Mouse (Mus musculus) right cerebral cortex, adult 2 months (tissue): ENCODE results near the gene Cd164l2.

Experiments used
- DNase-seq, 2 experiments: peaks; one replicate each; pipeline ENCODE4 v3.0.0; 2021 to 2022; ENCODE audit warnings: low spot score in 2 of 2

Cd164l2 gene

DNA sequence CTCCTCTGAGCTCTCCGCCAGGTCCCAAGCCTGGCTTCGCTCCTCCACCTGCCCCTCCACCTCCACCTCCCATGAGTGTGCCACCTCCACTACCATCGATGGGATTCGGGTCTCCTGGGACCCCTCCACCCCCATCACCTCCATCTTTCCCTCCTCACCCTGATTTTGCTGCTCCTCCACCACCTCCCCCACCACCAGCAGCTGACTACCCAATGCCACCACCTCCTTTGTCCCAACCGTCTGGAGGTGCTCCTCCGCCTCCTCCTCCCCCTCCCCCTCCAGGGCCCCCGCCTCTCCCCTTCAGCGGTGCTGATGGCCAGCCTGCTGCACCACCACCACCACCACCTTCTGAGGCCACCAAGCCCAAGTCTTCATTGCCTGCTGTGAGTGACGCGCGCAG, 17.4 kb upstream of the Cd164l2 start:
- DNase-seq: no peak

DNA sequence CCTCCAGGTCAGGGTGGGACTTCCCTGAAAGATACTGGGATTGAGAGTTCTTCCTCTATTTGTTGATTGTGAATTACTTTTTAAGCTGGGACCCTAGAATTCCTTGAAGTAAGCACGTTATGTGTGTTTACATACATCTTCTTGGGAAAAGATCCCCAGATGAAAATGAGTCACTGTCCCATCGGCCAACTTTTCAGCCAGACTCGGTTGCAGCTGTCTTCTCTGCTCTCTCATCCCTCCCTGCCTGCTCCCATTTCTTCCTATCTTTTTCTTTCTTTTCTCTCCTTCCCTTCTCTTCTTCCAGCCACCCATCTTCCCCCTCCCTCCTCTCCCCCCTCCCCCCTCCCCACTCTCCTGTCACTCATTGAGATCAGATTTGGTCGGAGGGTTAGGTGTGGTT, 16.9 kb upstream of the Cd164l2 start:
- DNase-seq: no peak

DNA sequence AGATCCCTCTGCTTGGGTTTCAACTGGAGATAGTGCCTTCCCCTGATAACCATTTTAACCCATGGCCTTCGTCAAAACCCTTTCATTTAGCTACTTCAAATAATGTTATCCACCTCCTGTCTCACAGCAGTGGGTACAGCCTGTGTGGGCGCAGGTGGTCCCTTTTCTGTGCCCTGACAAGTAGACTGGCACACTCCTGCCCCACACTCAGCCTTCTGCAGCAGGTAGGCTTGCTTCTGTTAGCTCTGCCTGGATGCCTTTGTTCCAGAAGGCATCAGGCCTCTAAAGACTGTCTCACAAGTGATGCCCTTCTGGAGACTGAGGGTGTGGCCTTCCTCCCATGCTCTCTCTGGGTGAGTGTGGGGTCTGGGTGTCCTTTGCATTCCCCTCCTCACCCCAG, 15.8 kb upstream of the Cd164l2 start:
- no peak for DNase-seq

DNA sequence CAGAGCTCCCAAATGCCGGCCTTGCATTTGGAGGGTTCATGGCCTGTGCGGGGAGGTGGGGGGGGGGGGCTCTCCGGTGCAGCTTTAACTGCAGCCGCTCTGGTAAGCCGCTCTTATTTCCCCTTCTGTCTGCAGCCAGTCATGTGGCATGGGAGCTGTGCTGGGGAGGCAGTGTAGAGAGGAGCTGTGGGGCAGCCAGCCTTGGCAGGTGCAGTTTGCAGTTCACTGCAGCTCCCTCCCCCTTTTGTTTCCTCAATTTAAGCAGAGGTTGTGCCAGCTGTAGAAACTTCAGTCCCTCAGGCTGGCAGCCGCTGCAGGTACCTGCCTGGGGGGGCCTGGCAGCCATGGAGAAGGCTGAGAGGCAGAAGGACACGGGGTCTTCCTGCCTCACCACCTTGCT, 15.1 kb upstream of the Cd164l2 start:
- DNase-seq: no peak

DNA sequence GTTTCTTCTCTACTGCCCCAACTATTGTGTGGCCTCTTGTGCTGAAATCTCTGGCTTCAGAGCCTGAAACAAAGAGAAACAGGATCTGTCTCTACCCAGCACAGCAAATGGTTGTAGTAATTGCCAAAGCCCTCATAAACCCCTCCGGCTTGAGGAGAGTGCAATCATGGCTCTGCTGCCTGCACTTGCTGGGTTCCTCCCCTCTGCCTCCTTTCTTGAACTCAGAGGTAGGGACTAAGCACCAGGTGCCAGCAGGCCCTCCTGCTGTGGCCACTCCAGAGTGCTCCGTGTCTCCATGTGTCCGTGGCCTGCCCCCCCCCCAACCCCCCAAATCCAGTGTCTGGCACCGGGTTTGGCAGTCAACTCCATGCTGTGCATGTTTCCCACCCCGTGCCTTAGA, 14.6 kb upstream of the Cd164l2 start:
- no peak for DNase-seq

DNA sequence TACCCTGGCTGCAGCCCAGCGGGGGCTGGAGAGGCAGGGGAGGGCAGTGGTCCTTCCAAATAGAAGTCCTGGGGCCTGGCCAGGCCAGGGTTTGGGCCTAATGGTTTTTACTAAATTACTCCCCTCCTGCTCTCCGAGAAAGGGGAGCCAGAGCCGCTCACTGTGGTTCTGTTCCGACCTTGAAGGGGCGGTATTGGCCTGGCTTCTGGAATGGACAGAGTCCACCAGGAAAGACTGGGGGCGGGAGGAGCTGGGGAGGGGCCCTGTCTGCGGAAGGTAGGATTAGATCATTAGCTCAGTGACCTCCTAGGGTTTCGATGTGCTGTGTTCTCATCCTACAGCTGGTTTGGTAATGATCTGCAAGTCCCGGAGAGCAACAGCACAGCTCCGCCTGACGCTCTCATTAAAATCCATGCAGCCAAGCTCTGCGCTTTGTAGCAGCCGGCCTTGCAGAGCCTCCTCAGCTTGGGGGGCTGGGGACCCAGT, 14.1 kb upstream of the Cd164l2 start:
- no peak for DNase-seq

DNA sequence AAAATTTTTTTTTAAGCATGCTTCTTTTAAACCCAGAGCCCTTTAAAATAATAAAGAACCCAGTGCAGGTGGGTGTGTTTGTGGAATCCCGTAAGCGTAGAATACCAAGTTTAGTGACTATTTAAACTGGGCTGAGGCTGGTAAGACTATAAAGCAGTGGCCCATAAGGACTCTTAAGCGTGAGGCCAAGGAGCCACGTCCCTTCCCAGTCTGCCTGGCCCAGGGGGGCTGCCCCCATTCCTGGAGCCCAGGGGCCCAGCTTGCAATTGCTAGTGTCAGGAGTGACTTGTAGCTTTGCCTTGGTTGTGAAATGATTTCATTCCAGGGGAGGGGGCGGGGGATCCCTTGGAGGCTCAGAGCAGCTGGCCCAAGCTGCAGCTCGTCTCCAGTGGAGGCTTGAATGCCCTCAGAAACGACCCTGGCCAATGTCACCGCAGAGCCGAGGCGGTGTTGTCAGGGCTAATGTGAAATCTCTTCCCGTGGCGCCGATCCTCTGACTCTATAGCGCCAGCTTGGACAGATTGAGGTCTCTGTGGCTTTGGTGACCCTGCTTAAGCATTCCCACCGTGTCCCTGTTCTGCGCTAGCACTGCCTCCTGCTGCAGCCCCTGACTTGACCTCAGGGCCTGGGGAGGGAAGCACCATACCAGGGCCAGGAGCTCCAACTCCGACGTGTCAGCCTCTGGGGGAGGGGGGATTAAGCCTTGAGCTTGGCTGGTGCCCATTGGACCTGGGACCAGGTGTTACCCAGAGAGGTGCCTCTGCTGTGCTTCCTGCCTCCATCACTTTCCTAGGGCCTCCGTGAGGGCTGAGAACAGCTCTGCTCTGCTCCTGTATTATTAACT, 13.4 kb upstream of the Cd164l2 start:
- no peak for DNase-seq

DNA sequence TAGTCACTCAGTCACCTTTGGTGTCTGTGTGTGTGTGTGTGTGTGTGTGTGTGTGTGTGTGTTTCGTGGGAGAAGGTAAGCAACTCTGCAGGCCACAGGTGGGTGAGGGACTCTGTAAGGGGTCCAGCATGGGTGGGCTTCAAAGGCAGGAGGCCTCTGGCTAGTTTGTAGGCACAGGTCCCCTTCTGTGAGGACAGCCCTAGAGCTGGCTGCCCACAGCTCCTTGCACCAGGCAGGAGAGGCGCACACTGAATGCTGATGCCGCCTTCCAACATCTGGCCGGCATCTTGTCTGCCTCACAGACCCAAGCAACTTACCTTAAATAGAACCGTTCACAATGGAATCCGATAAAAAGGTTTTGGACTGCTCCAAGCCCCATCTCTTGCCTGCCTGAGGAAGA, 12.2 kb upstream of the Cd164l2 start:
- DNase-seq: no peak

DNA sequence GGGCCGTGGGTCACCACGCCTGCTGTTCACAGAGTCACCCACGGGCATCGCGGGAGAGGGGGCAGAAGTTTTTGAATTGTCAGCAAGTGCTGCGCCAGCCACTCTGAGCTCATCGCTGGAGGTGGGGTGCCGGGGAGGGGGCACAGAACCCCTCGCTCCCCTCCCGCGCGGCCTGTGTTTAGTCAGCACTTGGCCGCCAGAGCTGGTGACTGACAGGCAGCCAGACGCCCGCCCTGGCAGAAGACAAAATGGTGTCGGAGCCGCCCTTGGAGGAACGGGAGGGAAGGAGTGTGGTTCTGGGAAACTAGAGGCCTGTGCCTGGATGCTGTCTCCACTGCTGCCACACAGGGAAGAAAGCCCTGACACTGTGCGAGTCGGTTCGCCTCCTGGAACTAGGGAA, 11.6 kb upstream of the Cd164l2 start:
- DNase-seq: peak; percentile 52 to 62

DNA sequence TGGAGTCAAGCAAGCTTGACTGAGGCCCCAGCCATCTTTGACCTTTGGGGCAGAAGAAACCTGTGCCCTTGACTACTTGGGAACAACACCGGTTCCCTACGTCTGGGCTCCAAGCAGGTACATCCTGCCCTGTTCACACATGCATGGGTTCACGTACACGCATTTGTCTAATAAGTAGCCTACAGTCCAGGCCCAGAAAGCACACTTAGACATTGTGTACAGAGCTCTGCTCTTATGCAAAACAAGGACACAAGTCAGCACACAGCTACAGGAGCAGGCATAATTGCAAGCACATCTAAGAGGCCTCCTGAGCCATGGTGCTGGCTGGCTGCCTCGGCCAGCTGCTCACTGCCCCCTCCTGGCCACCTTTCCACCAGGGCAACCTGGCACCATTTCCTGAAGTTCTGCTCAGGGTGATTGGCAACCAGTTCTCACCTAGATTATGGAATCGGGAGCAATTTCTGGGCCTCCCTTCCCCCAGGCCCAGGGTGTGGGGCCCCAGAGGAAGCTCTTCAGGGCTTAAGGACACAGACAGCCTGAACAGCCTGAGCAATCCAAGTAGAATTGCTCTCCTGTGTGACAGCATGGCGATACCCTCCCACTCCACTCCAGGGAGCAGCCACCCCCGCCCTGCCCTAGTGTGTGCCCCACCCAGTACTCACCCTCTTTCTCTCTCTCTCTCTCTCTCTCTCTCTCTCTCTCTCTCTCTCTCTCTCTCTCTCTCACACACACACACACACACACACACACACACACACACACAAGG, 10.7 kb upstream of the Cd164l2 start:
- DNase-seq: peak in 1 of 2 experiments; percentile 44

DNA sequence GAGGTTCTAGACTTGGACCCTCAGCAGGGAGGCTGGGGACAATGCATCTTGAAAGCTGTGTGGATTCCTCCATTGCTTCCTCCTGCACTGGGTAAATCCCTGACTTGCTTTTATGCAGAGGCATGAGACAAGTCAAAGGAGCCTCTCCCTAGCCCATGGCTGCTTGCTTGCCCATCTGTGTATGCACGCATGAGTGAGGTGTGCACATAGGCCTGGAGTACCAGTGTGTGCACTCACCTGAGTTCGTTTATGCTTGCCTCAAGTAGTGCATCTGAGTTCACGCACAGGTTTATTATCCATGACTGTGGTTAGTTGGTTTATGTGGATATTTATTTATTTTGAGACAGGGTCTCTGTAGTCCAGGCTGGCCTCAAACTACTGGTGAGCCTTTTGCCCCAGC, 9.7 kb upstream of the Cd164l2 start:
- no peak for DNase-seq

DNA sequence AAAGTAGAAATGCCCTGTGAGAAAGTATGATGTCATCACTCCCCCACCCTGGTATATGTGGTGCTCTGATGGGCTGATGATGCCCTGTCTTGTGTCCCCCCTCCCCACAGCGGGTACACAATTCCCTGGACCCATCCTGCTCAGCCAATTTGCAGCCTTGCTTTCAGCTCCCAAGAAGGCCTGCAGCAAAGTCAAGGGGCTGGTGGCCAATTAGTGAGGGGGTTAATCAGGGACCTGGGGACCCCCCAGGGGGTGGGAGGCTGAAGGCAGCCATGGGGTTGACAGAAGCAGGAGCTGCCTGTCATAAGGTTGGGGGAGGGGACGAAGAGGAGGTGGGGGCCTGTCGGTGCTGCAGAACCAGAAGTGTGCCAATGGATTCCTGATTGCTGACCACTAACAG, 8.3 kb upstream of the Cd164l2 start:
- no peak for DNase-seq

DNA sequence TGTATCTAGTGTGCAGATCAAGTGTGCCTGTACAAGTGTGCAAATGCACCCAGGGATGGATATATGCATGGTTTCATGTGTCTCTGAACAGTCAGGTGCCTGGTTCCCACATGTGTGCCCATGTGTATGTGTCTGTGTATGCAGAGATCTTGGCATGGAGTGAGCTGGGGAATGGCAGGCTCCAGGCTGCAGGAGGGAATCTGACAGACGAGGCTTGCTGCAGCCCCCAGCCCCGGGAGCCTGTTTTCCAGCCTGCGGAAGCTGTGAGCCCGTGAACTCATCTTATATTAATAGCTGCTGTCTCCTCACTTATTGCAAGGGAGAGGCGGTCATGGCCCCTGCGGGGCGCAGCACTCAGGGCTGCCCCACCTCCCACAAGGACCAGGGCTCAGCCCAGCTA, 7.6 kb upstream of the Cd164l2 start:
- DNase-seq: no peak

DNA sequence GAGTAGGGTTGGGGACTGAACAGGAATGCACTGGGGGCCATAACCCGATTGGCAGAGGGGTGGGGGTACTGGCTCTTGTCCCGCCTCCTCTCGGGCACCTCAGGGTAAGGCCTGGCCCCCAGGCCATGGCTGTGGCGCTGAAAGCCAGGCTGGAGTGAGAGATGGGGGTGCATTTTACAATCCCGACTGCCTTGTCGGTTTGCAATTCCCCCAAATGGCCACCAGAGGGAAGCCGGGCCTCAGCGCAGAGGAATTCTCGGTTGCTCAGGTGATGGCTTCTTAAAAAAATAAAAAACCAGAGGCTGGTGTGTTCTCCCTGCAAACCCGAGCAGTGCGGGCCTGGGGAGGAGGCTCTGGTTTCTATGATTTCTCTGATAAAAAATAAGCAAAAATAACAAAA, 2.6 kb upstream of the Cd164l2 start:
- peak; percentile 57 to 71 for DNase-seq

DNA sequence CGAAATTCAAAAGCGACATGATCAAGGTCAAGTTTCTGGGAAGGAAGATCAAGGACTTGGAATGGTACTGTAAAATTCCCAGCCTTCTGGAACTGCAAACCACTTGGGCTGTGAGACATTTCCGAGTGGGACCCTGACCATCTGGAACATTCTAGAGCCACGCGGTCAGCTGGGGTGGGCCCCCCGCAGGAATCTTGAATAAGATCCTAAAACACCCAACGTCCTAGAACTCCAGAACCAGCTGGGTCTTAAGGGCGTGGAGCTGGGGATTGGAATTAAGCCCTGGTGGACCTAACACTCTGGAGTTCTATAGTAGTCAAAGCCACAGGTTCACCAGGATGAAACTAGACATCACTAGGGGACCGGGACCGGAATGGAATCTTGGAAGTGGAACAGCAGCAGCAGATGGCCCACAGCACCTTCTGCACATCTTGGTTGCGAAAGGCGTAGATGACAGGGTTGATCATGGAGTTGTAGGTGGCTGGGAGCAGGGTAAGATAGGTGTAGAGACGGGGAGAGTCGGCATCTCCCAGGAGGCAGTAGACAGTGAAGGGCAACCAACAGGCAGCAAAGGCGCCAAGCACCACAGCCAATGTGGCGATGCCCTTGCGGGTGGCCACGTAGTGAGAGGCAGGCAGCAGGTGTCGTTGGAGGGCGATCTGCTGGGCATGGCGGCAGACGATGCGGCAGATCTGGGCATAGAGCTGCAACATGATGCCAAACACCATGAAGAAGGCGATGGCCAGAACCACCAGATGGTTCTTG, 1.7 kb upstream of the Cd164l2 start:
- no peak for DNase-seq

DNA sequence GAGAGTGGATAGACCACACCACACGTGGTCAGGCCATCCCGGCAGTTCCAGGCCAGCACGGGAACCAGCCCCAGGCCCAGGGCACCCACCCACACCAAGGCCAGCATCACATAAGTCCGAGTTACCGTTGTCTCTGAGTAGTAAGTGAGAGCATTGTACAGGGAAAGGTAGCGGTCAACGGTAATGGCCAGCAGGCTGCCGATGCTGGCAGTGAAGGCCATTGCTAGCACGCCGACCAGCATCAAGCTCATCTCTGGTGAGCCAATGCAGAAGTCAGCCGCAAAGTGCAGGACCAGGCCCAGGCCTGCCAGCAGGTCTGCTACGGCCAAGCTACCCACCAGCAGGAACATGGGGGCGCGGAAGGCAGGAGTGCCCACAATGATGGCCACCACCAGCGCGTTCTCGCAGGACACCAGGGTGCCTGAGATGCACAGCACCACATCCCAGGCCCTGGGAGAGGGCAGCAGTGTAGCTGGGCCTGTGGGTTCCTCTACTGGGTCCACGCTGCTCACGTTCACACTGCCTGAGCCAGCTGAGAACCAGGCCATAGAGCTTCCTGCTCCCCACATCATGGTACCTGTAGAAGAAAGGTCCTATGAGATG, 1.0 kb upstream of the Cd164l2 start:
- DNase-seq: no peak

DNA sequence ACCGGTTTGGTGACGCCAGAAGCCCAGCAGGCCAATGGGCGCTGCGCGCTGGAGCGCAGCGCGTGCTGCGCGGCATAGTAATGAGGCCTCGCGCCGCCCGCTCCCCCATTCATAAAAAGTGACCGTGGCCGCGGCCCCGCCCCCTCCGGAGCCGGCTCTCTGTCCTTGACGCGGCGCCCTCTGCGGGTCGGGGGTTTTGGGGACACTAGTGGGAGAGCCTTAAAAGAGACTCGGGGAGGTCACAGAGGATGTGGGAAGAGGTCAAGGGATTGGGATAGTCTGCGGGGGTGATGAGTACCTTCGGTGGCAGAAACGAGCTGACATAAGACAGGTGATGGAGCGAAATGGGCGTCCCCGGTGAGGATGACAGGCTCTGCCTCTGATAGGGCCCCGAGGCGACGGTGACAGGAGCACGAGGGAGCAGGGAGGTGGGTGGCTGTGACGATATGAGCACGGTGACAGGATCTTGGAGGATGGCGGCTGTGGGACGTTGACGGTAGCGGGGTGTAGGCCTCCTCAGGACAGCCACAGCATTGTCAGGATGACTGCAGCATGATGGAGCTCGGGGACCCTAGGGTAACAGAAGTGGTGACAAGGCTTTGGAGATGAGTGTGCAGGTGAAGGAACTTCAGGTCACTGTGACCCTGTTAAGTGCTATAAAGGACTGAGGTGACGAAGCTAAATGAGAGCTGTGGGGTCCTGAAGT, 784 bp downstream of the Cd164l2 start:
- DNase-seq: peak; percentile 81 to 85

DNA sequence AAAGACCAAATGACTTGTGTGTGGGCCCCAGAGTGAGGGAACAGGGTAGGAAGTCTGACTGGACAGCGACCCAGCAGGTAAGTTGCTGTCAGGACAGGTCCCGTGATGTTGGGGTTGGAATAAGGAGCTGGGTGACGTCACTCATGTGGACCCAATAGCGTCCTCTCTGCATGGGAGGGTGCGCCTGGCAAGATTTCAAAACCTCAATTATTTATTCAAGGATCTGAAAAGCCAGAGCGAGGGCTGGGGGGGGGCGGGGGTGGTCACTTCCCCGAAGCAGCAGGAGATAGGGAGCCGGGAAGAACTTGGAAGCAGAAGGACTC, 1.3 kb downstream of the Cd164l2 start:
- peak in 1 of 2 experiments; percentile 32 for DNase-seq

DNA sequence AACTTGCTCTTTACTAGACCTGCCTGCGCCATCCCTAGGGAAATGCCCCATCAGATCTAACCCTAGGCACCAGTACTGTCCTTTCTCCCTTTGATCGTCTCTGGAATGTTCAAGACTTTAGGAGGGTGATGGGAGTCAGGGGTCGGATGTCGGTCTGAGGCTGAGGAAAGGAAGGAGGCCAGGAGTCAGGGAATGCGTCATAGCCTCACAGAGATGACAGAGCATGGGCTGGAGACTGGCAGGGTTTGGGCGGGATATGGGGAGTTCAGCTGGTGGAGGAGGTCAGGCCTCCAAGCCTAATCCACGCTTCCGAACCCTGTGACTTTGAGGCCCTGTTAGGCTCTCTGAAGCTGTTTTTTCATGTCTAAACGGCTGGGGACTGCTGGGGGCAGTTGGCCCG, 1.7 kb downstream of the Cd164l2 start:
- no peak for DNase-seq

DNA sequence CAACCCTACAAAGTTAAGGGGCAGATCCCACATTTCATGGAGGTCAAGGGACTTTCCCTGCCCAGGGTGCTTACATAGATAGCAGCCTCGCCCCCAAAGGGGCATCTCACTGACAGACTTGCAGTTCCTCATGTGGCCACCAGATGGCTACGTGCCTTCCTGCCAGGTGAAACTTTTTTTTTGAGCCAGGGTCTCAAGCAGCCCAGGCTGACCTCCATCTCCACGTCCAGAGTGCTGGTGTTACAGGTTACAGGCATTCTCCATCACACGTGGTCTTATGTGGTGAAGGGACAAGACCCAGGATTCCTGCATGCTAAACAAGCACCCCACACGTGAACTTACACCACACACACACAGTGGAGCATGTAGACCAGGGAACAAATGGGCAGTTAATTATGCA, 5.7 kb downstream of the Cd164l2 start:
- DNase-seq: peak in 1 of 2 experiments; percentile 63

DNA sequence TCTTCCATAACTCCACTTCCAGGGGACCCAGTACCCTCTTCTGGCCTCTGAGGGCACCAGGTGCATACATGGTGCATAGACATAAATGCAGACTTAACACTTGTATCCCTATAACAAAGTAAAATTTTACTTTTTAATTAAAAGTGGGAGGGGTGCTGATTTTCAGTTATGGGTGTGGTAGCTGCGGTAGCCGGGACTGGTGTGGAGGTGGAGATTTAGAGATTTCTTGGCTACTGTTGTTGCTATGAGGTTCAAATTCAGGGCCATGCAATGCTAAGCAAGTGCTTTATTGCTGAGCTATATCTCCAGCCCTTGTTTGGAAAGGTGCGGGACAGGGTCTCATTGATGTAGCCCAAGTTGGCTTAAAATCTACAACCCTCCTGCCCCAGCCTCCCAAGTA, 6.8 kb downstream of the Cd164l2 start:
- no peak for DNase-seq
